Mouse (Mus musculus): ENCODE results near the gene Zc2hc1c.
A peak's percentile ranks its signal among the peaks of the same experiment; 100 is the strongest.

Zc2hc1c gene

DNA sequence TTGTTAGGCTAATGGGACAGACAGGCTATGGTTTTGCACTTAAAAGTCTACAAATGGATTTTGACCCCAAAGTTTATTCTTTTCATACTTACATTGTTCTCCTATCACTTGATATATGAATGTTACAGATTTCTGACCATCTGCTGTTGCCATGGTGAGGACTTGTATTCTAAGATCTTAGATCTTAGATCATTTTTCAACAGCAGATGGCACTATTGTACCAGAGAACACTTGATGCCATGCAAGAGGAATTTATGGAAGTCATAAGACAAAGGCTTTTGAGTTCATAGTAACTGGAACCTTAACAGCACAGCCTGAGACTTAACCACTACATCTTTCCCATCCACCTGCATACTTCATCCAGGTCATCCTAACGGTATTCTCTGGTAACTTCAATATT is 52.7 kb downstream of the Zc2hc1c start:
- DNase-seq = peak; percentile 87

DNA sequence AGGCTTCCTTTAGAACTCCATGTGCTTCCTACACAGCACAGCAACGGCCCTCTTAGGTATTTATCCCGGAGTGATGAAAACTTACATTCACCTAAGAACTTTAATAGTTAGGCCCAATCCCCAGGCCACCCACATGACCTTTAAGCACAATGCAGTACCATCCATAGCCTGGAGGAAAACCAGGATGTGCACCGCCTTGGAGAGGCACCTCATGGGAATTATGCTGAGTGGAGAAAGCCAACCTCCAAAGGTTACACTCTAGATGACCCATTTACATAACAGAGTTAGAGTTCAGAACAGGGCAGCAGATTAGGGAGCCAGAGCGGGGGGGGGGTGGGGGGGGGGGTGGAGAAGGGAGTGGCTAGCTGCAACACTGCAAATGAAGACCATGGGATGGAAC is 53.9 kb downstream of the Zc2hc1c start:
- no peak for DNase-seq

DNA sequence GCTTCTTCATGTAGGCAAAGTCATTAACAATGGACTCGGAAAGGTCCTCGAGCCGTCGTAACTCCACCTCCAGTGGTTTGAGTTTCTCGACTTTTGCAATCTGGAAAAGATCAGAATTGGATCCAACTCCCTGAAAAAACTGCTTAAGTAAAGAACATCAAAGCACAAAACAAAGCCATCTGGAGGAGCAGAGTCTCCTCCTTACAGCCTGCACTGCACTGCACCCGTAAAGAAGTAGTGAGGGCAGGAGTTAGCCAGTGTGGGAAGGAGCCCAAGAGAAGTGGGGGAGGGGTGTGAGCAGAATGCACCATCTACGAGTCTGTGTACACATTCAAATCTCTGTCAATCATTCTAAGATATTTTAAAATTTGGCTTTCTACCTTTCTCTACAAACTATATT is 55.9 kb downstream of the Zc2hc1c start:
- DNase-seq = no peak

DNA sequence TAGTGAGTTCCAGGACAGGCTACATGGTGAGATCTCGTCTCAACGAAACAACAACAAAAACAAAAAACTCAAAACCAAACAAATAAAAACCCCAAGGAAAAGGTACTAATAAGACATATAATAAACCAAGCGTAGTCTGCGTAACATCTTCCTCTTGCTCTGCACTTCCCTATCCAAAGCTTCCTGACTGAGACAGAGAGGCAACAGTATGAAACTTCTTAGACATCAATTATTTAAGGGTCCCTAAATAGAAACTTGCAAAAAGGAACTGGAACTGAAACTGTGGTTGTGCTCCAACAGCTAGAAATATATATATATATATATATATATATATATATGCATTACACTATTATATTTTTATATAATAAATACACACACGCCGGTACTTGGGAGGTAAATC is 57.2 kb downstream of the Zc2hc1c start:
- no peak for DNase-seq

DNA sequence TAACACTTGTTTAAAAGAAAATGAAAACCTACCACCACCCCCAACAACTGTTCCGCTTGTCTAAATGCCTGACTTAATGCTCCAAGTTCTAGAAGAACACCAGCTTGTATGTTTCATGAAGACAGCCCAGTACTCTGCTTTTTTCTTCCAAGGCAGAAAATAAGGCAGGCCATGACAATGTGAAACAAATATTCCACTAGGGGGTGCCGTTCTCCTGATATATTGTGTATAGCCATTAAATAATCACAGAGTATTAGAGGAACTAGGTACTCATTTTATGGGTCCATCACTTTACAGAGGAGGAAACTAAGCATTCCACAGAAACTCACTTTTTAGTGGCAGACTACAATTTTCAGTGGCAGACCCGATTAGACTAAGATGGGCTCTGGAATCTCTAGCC is 58.0 kb downstream of the Zc2hc1c start:
- peak; percentile 88 for DNase-seq

DNA sequence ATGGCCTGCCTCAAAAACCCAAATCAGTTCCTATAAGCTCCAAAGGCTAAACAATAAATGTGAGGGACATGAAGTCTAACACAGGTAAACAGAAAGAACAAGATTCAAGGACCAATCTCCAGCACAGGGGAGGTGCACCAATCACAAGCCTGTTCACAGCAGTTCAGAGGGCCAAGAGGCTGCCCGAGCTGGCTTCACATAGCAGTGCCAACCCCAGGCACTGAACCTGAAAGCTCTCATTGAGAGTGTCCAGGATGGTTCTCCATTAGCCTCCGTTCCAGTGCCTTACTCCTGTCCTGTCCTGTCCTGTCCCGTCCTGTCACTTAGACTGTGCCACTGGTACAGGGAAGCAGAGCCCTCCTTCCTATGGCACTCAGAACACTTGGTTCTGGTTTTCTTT is 58.8 kb downstream of the Zc2hc1c start:
- DNase-seq = no peak

DNA sequence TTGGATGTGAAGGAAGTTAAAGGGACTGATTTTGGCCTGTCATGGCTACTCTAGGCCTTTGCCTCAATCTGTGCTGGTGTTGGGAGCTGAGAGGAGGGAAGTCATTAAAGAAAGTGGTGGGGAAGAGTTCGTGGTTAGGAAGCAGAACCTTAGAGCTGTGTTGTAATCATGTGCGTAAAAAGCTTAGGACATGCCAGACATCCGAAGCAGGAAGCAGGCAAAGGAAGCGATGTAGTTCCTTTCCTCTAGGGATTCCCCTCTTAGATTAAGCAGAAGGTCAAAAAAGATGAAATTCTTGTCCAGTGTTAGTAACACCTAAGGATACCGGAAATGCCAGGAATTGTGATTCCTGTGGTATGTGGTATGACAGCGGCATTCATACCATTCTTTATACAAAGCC is 59.9 kb downstream of the Zc2hc1c start:
- no peak for DNase-seq

Measured in embryo, embryonic 11 days (tissue).